Mouse (Mus musculus) spleen, adult 2 months (tissue): ENCODE measurements at regions not wholly inside any gene's neighbourhood (a gene's known extent, or its start where the extent isn't known, plus 50 kb on each side); places are given as distances from the start of the nearest gene placed in this dataset.

Experiments used
- CTCF ChIP-seq: fragments of 200-500 bp; IDR thresholded peaks from 2 replicates; pipeline ENCODE4 v1.5.1; 2011; ENCODE audit warnings: mild to moderate bottlenecking, inconsistent platforms; ENCODE audit not compliant: insufficient read depth, insufficient read length, insufficient replicate concordance; ENCODE audit errors: extremely low read depth
- POLR2A ChIP-seq: fragments of 200-500 bp; IDR thresholded peaks from 2 replicates; pipeline ENCODE4 v1.6.1; 2011; ENCODE audit warnings: low read depth, low read length, inconsistent platforms

DNA sequence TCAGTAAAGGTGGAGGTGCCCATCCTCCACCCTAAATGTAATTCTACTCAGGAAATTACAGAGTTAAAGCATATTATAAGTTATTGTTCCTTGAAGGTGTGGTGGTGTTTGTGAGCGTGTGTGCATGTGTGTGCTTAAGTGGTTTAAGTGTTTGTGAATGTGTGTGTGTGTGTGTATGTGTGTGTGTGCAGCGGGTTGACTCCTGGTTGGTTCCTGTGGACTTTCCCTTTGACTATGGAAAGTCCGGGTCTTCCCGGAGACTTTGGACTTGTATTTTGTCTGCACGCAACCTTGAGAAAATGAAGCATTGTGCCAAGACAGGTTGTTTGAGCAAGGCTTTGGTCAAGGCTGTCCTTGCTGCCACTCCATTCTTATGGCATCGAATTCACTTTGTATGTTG, 52.9 kb upstream of the Kcnj15 start:
- TF ChIP-seq CTCF (no peak), POLR2A (no peak)
